Mouse (Mus musculus): ENCODE results near the gene Srcin1. TPM values are rescaled to one million over a fixed set of nuclear protein-coding genes. Genes with fewer than 3 reads are reported as not detected.

The Srcin1 gene
- total RNA-seq, 2 experiments from 2014 or later, result 1.3 to 1.9 TPM

DNA sequence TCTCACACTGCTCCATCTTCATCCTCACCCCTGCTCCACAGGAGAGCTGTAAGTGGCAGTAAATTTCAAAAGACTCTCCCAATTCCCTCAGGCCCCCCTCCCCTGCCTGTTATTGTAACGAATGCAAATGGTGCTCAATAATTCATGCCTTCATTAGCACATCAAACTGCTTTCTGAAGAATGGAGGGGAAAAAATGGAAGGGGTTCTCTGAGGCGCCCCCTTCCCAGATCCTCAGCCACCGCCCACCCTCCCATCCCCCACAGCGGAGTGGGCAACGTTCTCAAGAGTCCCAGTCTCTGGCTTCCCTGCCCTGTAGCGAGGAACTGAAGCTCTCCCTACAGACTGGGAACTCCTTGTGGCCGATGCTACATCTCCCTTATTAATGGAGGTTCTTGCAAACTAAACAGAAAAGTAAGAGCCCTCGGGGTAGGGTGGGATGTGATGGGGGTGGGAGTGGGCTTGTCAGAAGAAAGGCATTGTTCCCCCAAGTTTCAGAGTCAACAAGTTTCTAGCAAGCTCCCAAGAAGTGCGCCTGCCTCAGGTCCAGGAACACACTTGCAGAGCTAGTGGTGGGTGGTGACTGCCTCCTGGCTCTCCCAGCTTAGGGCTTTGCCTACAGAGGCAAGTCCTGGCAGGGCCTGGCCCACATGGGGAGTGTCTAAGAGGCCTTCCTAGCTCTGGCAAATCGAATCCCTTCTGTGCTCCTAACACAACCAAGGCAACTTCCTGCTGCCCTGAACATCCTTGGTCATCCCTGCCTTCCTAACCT, 3.3 kb upstream of the Srcin1 start:
- no peak for DNase-seq (ENCODE audit: low spot score)

DNA sequence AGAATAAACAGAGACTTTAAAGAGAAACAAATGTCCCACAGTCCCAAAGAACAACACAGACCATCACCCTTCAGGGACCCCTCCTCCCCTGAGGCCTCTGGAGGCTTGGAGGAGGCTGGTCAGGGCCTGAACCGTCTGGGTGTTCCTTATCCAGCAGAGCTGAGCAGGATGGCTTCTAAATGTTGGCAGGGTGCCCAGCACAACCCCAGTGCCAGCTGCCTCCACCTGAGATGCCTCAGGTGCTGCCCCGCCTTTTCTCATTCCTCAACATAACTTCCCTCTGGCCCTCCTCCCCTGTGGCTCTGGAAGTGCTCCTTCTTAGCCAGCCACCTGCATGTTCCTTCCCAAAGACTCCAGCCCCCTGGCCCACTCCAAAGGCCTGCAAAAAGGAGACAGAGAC, 2.3 kb upstream of the Srcin1 start:
- no peak for DNase-seq (ENCODE audit: low spot score)

DNA sequence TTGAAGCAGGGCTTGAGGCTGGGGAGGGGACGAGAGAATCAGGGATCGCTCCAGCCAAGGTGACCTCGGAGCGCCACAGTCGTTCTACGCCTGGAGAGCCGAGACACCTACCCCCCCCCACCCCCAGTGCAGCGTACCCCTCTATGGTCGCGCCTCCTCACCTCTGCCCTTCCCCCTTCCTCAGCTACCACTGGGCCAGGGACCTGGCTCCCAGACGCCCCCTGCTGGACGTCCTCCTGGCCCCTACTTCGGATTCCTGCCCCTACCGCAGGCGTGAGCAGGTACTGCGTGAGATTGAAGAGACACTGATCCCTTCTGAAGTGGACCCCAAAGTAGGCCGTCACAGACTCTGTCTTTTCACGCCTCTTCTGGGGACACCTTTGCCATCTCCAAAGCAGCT, 348 bp downstream of the Srcin1 start:
- DNase-seq (ENCODE audit: low spot score), result peak; percentile 65

DNA sequence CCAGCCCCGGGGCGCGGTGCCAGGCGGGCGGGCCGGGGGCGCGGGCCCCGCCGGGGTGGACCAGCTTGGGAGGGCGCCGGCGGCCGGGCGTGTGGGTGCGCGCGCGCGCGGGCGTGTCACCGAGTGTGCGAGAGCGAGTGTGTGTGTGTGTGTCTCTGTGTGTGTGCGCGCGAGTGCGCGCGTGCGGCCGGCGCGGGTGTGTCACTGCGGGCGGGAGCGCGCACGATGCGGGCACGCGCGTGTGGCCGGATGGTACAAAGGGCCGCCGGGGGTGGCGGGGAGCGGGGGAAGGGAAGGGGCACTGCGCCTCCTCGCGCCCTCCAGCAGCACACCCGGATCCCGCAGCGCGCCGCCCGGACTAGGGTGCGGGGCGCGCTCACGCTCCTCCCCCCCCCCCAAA, 911 bp downstream of the Srcin1 start:
- DNase-seq (ENCODE audit: low spot score), result no peak

DNA sequence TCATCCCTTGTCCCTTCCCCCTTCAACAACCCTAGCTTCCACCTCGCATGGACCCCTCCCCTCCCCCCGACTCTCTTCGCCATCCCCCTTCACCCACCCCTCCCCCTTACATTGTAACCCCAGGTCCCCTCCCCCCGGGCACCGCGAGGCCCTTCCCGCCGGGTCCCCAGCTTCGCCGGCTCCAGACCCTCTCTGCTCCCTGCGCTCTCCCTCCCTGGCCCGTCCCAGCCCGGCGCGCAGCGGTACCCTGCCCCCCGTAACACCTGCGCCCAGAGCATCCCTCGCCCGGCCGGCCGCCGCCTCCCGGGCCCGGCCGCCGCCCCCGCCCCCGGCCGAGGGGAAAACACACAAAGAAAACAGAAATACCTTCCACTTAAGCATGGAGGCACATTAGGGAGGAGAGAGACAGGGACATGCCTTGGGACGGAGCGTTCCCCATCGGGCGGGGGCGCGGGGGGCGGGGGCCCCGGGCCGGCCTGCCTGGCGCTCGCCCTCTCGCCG, 1.4 kb downstream of the Srcin1 start:
- DNase-seq (ENCODE audit: low spot score), result no peak

DNA sequence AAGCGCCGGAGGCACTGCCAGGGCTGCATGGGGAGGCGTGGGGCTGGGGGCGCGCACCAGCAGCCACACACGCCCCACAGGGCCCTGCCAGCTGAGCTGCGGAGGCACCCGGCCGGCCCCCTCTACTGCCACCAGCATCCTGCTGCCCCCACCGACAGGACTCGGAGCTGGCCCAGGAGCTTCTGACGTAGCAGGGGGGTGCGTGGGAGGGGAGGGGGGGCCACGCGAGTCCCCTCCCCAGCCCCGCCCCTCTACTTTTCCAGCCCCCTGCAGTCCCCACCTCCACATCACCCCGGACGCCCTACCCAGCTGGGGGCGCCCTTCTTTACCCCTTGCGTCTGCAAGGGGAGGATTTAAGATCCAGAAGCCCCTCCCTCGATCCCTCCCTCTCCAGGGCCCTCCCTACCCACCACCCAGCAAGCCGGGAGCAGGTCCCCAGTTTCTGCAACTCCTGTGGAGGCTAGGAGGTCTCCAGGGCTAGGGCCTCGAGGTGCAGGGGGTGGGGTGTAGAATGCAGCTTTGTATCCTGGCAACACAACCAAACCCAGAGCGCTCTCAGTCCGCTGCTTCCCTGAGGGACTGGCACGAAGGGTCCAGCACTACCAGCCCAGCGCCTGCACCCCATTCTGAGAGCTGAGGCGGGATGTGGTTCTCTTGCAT, 2.0 kb downstream of the Srcin1 start:
- DNase-seq (ENCODE audit: low spot score), result no peak

DNA sequence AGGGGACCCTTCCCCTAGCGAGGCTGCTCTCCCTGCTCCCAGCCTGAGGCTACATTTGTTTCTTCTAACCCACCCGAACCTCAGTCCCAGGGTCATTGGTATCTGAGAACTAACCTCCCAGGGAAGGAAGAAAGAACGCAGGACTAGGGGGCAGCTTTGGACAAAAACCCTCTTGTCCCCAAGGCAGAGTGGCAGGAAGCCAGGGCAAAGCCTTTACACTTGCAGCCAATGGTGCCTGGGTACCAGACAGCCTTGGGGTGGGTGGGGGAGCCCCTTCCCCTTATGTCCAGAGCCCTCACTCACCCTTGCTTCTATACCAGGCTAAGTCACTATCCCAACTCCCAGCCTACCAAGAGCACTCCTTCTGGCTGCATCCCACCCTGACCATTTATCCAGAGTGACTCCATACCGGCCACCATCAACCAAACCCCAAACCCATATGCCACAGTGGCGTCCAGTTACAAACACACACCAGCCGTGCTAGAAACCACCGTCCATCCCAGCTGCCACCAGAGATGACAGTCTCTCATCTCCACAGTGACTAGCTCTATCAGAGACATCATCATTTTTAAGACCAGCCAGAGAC, 3.0 kb downstream of the Srcin1 start:
- no peak for DNase-seq (ENCODE audit: low spot score)

DNA sequence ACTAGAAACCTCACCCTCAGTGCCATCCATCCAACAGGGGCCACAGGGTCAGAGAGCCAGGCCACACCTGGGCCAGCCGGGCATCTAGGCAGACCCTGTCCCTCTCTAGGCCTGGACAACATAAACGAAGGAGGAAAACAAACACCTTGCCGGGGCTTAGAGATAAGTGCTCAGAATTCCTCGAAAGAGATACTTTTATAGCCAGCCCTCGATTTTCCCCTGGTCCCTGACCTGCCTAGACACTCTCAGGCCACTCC, 4.0 kb downstream of the Srcin1 start:
- no peak for DNase-seq (ENCODE audit: low spot score)

DNA sequence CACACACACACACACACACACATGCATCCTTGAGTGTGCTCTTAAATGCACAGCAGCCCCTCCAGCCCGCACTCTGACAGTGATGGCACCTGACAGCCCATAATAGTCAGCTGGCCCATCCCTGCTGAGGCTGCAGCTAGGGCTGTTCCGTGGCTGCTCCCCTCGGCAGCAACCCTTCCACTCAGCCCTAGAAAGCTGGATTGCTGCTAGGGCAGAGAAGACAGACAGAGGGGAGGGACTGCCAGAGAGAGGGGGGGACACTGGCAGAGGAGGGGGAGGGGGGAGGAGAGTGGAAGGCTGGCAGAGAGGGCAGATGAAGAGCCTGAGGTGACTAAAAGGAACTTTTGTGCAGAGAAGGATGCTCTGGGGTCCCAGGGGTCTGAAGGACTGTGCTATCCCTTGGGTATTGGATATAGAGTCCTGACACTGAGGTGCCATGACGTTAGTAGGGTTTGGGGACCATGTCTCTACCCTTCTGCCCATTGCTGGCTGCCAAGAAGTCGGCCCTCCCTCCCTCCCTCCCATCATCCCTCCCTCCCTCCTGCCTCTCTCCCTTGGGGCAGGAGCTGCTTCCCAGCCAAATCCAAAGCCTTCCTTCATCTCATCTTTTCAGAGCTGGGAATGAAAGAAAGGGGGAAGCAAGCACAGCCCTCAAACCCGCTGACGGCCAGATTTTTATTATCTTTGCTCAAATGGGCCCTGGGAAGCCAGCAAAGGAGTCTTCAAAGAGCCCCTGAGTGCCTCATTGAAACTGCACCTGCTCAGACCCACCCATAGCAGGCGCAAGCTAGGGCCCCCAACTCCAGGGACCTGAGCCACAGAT, 4.5 kb downstream of the Srcin1 start:
- DNase-seq (ENCODE audit: low spot score), result no peak

DNA sequence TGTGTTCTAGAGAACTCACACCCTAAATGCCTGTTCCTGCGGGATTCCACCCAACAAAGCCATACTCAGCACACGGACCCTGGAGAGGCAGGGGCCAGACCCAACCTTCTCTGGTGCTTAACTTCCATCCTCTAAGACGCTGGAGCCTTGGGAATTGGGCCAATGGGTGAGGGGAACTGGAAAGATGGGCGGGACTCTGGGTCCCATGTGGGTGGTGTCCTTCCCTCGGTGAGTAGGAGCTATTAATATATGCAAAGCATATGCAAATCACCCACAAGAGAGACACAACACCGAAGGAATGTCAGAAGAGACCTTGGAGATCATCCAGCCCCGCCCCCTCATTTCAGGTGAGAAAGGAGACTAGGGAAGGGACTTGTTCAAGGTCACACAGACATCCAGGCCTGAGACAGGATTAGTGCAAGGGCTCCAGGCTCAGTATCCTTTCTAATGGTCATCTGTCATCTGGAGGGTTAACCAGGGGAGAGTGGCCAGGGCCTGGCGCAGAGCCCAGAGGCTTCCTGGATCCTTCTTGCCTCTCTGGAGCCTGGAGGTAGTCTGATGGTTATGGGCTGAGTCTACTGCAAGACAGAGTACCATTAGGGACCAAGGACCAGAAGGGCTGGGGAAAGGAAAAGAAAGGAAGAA, 5.4 kb downstream of the Srcin1 start:
- no peak for DNase-seq (ENCODE audit: low spot score)

DNA sequence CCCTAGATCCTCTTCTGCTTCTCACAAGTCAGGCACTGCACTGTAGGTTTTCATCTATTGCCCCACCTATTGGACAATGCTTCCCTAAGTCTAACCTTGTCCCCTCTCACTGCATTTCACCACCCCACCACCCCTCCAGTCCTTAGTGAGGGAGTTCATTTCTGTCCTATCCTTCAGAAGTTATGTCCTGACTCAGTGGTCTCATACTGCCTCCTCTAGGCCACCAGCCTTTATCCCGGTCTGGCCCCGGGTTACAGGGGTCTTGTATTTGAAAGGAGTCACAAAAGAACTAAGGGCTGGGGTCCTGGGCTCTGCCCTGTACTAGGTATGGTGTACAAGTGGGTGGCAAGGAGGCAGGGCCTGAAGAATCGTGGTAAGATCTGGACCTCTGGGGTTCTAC, 6.2 kb downstream of the Srcin1 start:
- DNase-seq (ENCODE audit: low spot score), result no peak

DNA sequence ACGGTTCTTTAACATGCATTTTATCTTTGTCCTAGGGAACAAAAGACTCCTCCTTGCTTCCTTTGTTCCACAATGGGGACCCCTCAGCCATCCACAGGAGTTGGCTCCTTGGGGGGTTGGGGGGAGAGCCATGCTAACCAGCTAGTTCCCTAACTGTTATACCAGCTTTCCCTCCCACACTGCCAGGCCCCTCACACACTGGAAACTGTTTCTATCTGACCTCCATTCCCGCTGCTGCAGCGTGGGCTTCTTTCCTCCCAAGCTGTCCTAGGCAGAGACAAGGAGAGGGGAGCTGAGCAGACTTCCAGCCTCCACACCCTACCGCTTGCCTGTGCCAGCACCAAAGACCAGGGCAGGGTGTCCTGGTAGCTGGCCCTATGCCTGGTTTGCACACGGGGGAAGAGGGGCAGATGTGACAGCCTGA, 6.7 kb downstream of the Srcin1 start:
- no peak for DNase-seq (ENCODE audit: low spot score)

DNA sequence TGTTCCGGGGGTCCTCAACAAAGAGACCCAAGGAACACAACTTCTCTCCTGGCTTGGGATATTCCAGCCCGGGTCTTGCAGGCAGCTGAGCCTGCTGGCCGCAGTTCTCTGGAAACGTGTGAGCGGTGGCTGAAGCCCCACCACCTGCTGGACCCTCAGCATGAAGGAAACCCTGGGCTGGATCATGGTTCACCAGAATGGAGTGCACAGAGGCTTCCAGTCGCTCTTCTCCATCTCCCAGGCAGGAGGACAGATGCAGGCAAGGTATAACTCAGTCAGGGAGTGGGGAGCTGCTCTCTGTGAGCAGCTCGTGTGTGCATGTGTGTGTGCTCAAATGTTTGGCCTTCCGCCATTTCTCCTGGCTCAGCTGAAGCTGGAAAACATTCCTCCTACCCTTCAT, 7.3 kb downstream of the Srcin1 start:
- peak; percentile 75 for DNase-seq (ENCODE audit: low spot score)

DNA sequence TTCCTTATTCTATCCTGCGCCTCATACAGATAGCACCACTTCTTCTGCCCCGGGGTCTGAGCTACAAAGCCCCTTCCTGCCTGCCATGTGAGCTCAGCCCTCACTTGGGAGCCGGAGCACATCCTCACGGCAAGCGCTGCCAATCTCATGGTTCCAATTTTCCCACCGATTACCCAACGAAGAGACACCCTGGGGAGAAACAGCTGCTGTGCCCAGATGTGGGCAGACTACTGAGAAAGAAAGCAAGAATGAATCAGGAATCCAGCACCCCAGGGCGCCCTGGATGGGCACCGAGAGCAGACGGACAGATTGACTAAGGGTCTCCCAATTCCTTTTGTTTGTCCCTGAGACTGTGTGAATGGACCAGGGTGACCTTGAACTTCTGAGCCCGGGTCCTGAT, 8.5 kb downstream of the Srcin1 start:
- DNase-seq (ENCODE audit: low spot score), result no peak

DNA sequence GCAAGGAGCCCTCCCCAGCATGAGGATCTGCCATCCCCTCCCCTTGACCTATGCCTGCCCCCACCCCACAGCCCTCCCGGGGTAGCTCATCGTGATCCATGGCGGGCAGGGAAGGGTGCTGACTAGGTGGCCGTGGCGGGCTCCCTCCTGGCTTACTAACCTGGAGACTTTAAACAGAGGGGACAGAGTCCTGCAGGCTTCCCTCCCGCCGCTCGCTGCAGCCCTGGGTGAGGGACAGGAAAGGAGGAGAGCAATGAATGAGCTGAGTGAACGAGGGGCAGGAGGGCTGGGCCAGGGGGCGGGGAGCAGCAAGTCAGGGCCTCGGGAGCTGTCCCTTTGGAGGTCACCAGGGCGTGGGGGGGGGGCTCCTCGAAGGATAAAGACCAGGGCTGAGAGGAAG, 9.4 kb downstream of the Srcin1 start:
- no peak for DNase-seq (ENCODE audit: low spot score)

DNA sequence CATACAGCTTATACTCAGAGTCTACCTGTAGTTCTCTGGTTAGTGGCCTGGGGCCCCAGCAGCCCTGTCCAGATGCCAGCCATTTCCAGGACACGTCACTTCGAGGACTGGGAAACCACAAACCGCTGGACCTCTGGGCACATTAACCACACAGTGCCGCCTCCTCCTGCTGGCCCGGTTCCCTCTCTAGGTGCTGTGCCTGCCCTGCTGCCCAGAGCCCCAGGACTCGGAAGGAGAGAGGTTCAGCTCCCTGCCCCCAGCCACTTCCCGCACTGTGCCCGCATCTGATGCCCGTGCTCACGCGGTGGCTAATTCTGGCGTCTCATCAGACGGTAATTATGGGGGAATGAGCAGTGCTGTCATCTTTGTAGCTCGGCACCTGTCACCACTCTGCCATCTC, 12.3 kb downstream of the Srcin1 start:
- no peak for DNase-seq (ENCODE audit: low spot score)

DNA sequence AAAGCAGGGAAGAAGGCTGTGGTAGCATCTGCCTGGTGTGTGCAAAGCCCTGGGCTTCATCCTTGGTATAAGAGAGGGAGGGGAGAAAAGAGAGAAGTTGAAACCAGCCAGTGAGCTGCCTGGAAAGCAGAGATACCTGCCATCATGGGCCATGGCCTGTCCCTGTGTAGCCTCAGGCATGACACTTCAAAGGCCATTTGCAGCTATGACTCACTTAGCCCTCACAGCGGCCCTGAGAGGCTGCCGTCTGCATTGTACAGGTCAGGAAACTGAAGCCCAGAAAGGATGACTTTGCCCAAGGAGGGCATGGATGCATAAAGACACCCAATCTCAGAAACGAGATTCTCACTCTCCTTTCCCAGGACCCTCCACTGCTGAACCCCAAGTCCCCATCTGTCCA, 13.4 kb downstream of the Srcin1 start:
- no peak for DNase-seq (ENCODE audit: low spot score)

DNA sequence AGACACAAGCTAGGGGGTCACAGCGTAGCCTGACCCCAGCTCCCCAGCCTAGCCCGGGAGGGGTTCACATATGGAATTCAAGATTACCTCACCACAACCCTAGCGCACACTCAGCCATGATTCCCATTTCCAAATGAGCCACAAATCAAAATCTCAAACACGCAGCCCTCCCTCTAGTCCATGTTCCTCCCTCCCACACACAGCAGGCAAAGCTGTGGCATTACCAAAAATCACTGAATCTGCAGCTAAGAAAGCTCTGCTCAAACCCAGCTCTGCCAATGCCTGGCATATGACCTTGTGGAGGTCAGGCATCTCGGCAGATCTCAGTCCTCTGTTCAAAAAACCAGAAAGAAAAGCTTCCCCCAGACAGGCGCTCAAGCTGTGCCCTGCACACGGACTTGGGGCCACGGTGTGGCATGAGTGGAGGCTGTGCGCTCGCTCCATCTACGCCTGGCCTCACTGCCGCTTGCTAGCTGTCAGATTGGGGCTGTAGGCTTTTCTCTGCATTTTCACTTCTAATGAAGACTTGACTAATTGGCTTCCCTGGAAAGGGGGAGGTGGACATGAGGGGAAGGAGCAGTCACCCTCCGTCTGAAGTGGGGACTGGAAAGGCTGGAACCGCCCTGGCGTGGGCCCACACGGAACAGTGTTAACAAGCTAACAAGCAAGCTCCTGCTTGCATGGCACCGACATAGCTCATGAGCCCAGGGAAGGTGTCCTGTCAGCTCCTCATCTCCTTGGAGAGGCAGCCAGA, 15.6 kb downstream of the Srcin1 start:
- no peak for DNase-seq (ENCODE audit: low spot score)

DNA sequence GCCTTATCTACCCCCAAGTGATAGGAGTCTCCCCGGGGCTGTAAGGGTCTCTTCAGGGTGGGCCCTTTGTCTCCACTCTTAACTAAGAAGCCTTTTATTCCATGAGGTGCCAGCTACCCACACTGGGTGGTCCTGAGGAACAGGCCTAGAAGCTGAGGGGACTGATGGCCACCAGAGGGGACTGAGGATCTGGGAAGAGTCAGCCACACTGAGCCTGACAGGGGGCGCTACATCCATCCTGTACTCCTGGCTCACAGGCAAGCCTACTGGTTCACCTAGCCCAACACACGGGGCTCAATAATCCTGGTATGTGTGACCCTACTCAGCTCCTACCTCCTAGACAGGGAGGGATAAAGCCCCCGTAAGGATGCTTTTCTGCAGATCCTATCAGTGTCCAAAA, 16.4 kb downstream of the Srcin1 start:
- no peak for DNase-seq (ENCODE audit: low spot score)

DNA sequence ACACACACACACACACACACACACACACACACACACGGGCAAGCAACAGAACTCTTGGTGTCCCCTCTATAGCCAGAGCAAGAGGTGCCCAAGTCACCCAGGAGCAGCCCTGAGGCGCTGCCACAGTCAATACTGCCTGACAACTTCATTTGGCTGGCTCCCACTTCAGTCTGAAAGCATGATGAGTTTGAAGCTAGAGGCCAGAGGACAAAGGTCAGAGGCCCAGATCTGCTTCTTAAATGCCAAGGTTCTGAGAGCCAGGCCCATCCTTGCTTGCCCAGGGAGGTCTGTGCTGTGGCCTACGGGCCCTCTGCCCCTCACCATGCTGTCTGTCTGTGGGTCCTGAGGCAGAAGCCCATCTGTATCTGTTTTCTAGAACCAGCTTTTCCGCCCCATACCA, 18.1 kb downstream of the Srcin1 start:
- no peak for DNase-seq (ENCODE audit: low spot score)

Measured in gastrocnemius, adult 18-20 months (tissue).